Mouse (Mus musculus) lung, postnatal 36 days (tissue): Measurements from ENCODE around the gene Atl3.

Experiments used
- DNase-seq: peaks from one replicate; pipeline ENCODE4 v3.0.0; 2022; ENCODE audit warnings: mixed read lengths

The Atl3 gene

DNA sequence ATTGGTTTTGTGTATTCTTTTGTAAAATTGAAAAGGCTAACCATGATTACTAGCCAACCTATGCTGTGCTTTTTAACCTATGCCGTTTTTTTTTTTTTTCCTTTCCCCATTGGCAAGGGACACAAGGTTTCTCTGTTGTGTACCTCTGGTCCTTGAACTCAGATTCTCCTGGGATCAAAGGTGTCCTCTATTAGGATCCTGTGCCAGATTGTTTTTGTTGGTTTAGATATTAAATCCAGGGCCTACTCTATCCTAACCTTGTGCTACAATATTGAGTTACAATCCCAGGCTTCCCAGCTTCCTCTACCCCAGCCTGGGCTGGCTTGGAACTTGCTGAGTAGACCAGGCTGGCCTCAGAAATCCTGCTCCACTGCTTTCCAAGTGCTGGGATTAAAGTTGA lies 6.9 kb downstream of the Atl3 start:
- no peak for DNase-seq

DNA sequence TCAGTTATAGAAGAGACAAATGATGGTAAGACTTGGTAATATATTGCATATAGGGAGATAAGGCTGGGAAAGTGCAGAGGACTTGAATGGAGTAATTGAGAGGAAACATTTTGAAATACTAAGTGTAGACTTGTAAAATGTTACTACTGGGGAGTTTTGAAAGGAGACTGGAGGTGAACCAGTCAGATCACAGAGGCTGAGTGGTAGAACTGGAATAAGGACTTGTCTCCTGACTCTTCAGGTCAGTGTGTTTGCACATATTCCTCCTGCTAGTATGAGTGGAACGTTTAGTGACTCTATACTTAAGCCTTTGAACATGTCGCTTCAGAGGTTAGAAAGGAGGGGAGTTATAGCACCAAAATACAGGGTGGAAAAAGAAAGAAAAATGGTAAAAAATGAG lies 8.6 kb downstream of the Atl3 start:
- DNase-seq = peak; percentile 34

DNA sequence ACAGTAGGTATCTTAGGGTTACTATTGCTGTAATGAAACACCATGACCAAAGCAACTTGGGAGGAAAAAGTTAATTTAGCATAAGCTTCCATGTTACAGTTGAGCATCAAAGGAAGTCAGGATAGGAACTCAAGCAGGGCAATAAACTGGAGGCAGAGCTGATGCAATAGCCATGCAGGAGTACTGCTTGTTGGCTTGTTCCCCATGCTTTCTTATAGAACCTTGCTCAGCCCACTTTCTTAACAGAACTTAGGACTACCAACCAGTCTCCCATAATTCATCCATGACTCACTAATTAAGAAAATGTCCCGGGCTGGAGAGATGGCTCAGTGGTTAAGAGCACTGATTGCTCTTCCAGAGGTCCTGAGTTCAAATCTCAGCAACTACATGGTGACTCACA lies 12.5 kb downstream of the Atl3 start:
- DNase-seq = no peak

DNA sequence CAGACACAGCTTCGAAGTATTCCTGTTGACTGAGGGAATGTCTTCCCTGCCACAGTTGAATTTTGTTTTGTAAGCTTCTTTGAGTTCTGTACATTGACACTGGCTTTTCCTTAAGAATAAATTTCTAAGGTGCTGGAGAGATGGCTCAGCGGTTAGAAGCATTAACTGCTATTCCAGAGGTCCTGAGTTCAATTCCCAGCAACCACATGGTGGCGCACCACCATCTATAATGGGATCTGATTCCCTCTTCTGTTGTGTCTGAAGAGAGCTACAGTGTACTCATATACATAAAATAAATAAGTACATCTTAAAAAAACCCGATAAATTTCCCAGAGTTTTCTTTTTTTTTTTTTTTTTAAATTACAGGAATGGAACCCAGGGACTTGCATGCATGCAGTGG lies 14.2 kb downstream of the Atl3 start:
- peak; percentile 39 for DNase-seq

DNA sequence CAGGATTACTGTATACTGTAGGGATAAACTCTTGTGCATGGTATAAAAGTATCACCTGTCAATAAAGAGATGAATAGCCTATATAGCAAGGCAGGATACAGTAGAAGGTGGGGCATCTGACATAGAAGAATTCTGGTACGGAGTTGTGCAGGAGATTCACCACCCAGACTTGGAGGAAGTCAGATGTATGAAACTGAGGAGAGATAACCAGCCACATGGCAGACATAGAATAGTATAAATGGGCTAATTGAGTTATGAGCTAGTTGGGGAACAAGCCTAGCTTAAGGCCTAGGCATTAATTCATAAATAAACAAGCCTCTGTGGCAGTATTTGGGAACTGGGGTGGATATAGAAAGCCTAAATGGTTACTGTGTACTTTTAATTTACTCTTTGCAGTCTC lies 22.6 kb downstream of the Atl3 start:
- no peak for DNase-seq

DNA sequence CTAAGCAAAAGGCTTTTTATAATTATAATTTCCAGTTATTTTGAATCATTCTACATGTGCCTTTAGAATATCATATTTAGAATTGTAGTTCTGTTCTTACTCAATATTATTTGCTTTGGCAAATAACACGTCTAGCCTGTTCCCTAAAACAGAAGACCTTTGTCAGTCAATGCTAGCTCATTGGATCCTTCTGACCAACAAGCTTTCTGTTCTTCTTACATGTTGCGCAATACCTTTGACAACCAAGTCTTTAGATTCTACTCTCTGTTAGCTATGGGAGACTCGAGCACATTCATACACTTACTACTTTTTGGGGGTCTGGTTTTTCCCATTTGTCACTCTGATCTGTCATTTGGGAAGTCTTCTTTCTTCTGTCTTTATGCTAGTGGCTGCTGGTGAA lies 27.8 kb downstream of the Atl3 start:
- no peak for DNase-seq

DNA sequence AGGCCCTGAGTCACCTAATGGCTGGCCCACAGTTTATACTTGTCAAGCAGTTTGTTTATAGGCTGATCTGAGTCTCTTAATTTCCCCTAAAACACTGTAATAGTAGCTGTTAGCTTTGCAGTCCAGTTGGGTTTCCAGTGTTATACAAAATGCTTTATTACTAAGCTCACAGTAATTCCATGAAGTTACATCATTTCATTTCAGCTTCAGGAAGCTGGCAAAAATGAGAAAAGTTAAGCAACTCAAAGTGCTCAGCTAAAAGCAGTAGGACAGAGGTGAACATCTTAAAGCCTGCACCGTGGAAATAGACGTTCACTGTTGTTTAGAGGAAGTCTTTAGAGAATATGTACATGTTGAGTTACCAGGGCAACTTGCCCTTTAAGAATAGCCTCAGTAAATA lies 29.0 kb downstream of the Atl3 start:
- no peak for DNase-seq

DNA sequence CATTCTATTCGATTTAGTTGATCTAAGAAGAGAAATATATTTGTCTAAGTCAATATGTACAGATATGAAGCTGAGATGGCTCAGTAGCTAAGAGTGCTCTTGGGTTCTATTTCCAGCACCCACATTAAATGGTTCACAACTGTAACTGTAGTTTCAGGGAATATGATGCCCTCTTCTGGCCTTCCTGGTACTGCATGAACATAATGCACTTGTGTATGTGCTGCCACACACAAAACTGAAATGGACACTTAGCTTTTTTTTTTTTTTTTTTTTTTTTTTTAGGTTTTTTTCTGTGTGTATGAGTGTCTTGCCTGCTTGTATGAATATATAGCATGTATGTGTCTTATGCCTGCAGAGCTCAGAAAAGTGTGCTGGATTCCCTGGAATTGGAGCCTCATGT lies 29.5 kb downstream of the Atl3 start:
- peak; percentile 65 for DNase-seq

DNA sequence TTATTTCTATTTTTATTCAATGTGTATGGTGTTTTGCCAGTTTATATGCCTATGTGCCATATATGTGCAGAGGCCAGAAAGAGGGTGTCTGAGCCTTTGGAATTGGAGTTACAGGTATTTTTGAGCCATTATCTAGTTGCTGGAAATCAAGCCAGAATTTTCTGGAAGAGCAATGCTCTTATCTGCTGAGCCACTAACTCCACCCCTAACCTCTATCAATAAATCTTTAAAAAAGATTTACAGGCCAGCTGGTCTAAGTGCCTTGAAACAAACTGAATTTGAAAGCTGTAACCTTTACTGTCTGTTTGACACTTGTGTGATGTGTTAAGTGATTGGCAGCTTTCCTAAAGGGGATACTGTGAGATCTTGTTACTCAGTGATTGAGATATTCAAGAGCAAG lies 29.9 kb downstream of the Atl3 start:
- DNase-seq = no peak

DNA sequence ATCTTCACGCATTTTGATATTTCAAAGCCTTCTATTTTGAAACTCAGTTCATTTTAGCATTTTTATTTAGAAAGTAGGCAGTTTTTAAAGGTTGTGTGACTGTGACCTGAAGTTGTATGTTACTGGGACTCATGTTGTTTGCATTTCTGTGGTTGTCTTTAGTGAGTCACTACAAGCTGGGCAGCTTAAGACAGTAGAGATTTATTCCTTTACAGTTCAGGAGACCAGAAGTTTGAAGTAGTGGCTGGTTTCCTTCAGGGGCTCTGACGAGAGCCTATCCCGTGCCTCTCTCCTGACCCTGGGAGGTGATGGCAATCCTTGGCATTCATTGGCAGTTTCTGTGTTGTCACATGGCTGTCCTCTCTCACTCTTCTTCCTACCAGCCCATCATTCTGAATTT lies 31.0 kb downstream of the Atl3 start:
- DNase-seq = no peak

DNA sequence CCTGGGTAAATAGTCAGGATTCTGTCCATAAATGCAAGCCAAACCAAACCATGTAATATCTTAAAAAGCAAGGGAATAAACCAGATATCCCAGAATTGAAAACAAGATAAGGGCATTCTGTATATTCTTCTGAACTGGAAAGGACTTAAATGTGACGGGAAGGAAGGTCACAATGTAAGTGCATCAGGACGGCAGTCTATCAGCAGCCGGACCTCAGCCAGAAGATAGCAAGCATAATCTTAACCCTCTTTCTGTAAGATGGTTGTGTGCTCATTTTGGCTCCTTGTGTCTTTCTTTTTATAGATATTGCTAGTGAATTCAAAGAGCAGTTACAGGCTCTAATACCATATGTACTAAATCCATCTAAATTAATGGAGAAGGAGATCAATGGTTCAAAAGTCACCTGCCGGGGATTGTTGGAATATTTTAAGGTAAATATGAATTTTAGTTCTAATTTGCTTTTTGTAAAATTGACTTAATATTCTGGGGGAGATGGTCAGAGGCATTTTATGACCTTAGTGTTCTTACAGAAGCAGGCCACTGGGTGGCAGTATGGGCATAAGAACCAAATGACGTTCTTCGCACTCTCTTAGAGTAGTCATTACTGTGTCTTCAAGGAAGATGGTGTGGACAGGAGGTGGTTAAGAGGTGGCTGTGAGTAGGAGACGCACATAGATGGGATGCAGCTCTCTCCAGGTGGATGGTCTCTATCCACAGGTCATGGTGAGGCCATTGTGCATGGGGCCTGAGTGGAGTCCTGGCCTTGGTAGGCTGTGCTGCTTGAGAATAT lies 35.0 kb downstream of the Atl3 start:
- peak; percentile 69 for DNase-seq

DNA sequence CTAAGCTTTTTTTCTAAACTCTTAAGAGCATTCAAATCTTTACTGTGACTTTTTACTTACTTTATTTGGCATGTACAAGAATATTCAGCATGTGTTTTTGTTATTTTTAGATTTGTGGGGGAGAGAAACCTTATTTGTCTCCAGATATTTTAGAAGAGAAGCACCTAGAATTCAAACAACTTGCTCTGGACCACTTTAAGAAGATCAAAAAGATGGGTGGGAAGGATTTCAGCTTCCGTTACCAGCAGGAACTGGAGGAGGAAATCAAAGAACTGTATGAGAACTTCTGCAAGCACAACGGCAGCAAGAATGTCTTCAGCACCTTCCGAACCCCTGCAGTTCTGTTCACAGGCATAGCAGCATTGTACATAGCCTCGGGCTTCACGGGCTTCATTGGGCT lies 38.1 kb downstream of the Atl3 start:
- DNase-seq = no peak

DNA sequence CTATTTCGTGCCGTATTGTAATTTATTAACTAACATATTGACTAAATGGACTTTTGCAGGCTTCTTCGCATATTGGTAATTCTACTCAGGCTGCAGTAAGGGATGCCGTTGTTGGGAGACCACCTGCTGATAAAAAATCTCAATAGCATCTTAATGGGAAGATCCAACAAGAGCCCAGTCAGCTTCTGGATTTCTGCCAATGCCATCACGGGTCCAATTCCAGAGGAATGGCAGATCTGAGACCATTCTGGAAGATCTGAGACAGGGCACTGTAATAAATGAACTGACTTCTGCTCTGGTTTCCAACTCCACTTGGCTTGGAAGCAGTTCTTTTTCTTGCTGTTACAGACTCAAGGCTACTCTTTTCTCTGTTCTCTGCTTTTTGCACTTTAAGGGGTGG lies 40.1 kb downstream of the Atl3 start:
- DNase-seq = no peak

DNA sequence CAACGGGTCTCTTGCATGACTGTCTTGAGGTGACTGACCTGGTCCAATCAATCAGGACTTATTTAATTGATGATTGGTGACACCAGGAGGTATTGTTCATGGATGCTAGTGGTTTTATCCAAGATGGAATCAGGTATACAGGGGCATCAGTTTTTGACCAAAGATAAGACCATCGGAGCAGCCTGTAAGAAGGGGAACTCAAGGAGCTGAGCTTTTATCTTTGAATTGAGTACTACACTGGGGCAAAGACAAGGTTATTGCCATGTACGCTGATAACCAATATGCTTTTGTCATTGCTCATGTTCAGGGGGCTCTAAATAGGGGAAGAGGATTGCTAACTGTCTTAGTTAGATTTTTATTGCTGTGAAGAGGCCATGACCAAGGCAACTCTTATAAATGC lies 55.1 kb downstream of the Atl3 start:
- no peak for DNase-seq

DNA sequence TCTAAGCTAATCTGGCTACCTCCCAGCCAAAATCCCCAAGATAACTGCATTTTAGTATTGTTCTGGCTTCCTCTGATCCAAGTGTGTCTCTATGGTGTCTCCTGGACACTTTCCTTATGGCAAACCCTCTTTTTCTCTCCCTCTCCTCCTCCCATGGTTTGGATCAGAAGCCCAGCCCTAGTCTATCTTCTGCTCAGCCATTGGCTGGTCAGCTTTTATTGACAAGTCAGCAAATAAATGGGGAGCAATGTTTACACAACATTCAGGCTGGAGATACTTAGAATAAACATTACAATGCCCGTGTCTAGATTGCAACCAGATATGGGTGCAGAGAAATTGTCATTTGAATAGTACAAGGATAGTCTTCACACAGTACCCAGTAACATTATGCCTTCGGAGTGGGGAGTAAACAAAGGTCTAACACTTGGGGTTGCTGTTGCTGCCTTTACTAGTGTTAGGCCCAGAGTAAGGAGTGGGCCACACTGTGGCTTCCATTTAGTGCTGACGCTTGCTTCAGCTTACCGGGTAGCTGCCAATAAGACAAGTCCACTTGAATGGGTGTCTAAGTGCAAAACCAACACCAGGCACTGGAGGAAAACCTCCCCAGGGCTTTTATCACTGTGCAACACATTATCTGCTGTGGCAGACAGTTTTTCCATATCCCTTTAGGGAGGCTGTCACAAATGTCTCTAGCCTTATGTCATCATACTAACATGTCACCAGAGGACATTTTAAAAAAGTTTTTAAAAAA lies 57.9 kb downstream of the Atl3 start:
- DNase-seq = peak; percentile 44

DNA sequence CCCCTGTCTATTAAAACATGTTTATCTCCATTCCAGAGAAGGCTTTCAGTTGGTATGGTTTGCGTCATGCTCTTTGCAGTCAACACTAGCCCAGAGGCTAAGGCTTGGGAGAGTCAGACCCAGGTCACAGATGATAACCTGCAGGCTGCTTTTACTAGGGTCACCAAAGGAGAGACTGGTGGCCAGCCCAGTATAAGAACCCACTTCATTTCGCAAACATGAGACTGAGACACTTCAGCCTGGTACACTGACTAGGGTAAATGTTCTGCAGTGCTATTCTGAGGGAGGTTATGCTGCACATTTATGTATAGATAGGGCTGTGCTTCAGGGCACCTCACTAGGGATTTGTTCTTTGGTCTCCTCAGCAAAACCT lies 58.4 kb downstream of the Atl3 start:
- no peak for DNase-seq

DNA sequence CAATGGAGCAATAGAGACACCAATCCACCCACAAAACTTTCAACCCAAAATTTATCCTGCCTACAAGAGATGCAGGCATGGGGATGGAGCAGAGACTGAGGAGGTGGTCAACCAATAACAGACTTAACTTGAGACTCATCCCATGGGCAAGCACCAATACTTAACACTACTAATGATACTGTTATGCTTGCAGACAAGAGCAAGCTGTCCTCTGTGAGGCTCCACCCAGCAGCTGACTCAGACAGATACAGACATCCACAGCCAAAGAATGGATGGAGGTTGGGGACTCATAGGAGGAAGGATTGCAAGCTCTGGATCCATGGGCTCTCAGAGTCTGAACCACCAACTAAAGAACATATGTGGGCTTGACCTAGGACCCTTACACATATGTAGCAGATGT lies 59.6 kb downstream of the Atl3 start:
- DNase-seq = no peak

DNA sequence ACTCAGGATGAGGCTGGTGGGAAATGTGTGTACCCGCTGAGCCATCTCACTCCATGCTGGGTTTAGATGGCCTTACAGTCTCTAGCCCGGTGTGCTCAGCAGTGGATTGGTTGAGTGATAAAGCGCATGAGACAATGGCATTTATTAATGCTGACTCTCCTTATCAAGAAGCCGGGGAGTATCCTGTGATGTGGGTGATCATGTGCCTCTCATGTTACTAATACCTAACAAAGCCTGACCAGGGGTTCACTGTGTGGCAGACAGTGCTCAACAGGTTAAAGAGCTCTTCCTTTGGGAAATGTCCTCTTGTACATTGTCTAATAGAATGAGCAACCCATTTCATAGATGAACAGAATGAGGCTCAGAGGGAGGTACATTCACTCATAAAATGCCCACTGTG lies 61.0 kb downstream of the Atl3 start:
- DNase-seq = no peak

DNA sequence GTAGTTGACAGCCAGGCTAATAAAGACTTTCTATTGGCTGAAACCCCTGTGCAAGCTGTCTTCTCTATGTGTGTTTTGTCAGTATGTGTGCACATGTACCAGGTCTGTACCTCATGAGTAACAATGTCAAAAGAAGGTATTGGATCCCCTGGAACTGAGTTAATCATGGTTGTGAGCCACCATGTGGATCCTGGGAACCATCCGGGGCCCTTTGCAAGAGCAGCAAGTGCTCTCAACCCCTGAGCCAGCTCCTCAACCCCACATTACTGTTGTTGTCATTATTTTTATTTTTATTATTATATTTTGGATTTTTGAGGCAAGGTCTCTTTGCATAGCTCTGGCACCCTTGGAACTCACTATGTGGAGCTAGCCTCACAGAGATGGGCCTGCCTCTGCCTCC lies 62.8 kb downstream of the Atl3 start:
- no peak for DNase-seq

DNA sequence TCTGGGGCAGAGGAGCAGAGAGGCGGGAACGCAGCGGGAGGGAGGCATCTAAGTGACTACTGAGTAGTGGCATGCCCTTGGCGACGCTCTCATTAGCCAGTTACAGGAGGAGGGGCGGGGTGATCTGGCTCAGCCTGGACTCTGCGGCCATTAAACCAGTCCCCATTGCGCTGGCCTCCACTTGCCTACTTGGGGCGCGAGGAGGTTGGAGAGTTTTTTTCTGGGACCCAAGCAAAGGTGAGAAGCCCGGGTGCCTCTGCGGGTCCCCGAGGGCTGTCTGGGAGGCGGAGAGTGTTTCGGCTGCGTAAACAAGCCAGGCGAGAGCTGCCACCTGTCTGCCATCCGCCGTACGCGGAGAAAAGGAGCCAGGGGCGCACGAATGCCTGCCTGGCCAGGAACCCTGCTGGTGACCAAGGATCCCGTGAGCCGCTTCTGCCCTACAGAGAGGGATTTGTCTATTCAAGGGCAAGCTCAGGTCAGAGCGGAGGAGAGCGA lies 63.5 kb downstream of the Atl3 start, which contains the start of gene Pla2g16:
Gene Pla2g16, plus strand, starts transcription at position 132 of the 495 bp plus-strand sequence.
- DNase-seq = peak; percentile 86

DNA sequence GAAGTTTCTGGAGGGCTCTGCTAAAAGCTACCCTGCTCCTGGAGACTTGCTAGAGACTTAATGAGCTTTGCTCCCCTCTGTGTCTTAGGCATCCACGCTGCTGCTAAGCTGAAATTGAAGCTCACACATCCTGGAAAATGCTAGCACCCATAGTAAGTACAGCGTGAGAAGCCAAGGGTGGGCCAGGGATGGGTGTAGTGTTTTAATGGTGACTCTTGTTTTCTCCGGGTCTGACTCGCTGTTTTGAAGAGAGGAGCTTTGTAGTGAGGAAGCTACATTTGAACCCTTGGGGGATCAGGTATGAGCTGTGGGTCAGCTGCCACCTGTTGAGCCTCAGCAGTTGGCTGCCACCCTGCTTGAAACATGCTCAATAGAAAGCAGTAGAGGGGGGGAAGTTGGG lies 64.0 kb downstream of the Atl3 start:
- DNase-seq = no peak

DNA sequence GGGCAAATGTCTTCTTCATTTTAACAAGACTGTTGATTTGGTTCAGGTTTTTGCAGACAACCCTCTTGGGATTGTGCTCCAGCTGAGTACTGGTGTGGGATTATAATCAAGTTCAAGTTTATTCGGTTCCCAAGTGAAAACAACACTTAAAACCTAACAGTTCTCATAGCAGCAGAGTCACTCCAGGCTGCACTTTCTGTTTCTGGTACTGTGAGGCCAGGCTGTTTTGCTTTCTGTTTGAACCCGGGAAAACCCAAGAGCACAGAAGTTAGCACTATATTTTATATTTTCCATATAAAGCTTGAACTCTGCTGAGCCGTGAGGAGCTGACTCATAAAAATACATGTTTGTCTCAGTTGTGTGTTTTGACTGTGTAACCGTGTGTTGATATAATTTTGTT lies 64.8 kb downstream of the Atl3 start:
- no peak for DNase-seq

DNA sequence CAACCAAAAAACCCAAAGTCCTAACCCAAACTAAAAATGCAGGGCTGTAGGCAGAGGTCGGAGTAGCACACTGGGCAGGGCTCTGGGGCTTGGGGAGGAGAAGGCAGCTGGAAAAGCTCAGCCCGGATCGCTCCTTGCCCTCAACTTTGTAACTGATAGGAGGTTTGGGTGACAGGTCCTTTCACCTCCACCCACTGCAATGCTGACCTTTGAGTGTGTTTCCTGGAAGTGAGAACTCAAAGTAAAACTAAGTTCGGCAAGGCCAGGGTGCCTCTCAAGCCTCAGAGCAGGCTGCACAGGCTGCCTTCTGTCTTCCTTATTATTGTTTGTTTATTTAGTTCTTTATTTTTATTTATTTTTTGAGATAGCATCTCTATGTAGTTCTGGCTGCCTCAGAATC lies 66.1 kb downstream of the Atl3 start:
- DNase-seq = no peak

DNA sequence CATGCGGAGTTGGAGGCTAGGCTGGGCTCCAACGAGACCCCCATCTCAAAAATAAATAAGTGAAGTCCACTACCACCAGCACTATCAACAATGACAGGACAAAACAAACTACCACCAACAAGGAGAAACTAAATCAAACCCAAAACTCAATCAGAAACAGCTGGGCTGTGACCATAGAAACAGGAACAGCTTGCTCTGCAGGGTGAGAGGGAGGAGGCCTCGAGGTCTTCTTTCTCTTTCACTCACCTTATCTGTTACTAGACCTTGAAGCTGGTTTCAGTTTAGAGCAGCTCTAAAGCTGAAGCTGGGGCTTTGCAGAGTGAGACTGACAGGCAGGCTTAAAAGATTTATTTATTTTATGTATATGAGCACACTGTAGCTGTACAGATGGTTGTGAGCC lies 67.6 kb downstream of the Atl3 start:
- no peak for DNase-seq
